Mouse (Mus musculus): ENCODE measurements at regions not wholly inside any gene's neighbourhood (a gene's known extent, or its start where the extent isn't known, plus 50 kb on each side); places are given as distances from the start of the nearest gene placed in this dataset.

DNA sequence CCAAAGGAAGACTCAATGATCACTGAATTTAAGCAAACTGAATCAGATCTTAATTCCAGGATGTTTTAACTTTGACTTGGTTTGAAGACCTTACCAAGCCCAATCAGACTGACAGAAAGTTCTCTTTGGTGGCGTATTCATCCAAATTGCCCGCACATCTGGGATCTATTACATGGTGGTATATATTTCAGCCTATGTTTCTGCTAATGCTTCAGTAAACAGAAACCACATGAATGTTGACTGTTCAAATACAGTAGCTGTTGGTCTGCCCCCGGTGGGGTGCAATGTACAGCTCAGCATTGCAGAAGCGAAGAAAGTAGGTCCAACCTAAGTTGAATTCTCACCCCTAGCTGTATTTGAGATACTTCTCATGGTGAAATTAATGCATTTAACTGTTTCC, 346.5 kb downstream of the Nuak1 start:
- ATAC-seq = no peak
- no peaks in the 10 kb centered on the region for H3K9me3 ChIP-seq
- H3K27me3 ChIP-seq (replicated peaks) = no peaks in the 10 kb centered on the region
- H3K27ac ChIP-seq = no peak overlapping the region
- 89% methylated on average over 4 of the region's 4 CpGs for WGBS
- no peak overlapping the region for H3K4me2 ChIP-seq (replicated peaks)
- no peak overlapping the region for H3K9ac ChIP-seq
- no peaks in the 10 kb centered on the region for H3K36me3 ChIP-seq
- H3K4me3 ChIP-seq (replicated peaks) = no peak overlapping the region
- no peaks in the 10 kb centered on the region for H3K4me1 ChIP-seq (replicated peaks)

DNA sequence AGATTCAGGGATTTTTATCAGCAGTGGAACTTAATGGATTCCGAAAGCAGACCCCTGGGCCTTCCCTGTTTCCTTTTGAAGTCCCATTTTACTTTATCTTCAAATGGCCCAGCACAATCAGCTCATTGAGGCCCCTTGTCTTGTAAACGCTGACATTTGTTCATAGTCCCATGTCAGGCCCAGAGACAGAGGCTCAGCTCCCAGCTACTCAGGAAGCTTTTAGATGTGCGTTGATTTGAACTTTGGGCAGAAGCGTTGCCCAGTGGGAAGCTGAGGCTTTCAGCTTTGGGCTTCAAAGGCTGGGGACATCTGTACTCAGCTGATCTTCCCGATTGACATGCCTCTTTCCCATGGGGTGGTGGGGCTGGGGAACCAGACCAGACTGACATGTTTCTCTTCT, 343.2 kb downstream of the Nuak1 start:
- Histone ChIP-seq H3K4me2 (replicated peaks) (no peak overlapping the region), H3K4me3 (replicated peaks) (no peak overlapping the region), H3K27ac (no peak overlapping the region), H3K27me3 (replicated peaks) (no peaks in the 10 kb centered on the region), H3K36me3 (no peaks in the 10 kb centered on the region), H3K9ac (no peak overlapping the region), H3K9me3 (no peaks in the 10 kb centered on the region), H3K4me1 (replicated peaks) (no peaks in the 10 kb centered on the region)
- WGBS = 43% methylated on average over 5 of the region's 5 CpGs
- ATAC-seq = no peak

DNA sequence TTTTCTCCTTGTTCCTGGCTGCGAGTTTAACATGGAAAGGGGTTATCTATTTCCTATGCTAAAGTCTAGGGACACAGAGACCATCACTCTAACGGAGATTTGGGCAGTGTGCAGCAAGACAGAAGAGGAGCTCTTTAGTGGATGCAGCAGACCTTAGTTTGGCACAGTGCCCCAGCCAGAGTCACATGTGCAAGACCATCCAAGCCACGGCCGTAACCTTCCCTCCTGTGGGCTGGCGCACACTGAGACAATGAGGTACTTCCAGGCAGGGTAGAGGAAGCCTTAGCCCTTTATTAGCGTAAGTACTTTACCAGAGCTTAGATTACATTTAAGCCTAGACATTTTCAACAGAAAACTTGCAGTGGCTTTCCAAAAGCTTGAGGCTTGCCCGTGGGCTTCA, 336.4 kb downstream of the Nuak1 start:
- Histone ChIP-seq H3K36me3 (no peaks in the 10 kb centered on the region), H3K27me3 (replicated peaks) (no peaks in the 10 kb centered on the region), H3K4me3 (replicated peaks) (no peak overlapping the region), H3K27ac (no peak overlapping the region), H3K4me2 (replicated peaks) (no peak overlapping the region), H3K9ac (no peak overlapping the region), H3K9me3 (no peaks in the 10 kb centered on the region), H3K4me1 (replicated peaks) (no peaks in the 10 kb centered on the region)
- 72% methylated on average over 7 of the region's 7 CpGs for WGBS
- ATAC-seq = no peak

DNA sequence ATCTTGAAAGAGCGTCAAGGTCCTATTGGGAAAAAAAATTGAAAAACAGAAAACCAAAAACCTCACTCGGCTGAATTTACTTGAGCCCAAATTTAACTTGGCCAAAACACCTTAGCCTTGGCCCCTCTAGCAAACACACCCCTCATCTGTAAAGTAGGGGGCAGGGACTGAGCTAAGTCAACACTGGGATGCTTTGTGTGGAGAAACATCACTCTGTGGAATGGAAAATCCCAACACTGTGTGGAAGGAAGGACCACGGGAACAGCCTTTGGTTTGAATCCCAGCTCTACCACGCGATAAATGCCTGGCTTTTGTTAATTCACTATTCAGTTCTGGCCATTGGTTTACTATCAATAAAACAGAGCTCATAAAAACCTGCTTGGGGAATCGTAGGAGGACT, 335.8 kb downstream of the Nuak1 start:
- H3K9me3 ChIP-seq = no peaks in the 10 kb centered on the region
- H3K36me3 ChIP-seq = no peaks in the 10 kb centered on the region
- H3K27me3 ChIP-seq (replicated peaks) = no peaks in the 10 kb centered on the region
- ATAC-seq = no peak
- no peaks in the 10 kb centered on the region for H3K4me1 ChIP-seq (replicated peaks)
- 76% methylated on average over 6 of the region's 6 CpGs for WGBS
- H3K4me3 ChIP-seq (replicated peaks) = no peak overlapping the region
- H3K4me2 ChIP-seq (replicated peaks) = no peak overlapping the region
- no peak overlapping the region for H3K9ac ChIP-seq
- no peak overlapping the region for H3K27ac ChIP-seq

DNA sequence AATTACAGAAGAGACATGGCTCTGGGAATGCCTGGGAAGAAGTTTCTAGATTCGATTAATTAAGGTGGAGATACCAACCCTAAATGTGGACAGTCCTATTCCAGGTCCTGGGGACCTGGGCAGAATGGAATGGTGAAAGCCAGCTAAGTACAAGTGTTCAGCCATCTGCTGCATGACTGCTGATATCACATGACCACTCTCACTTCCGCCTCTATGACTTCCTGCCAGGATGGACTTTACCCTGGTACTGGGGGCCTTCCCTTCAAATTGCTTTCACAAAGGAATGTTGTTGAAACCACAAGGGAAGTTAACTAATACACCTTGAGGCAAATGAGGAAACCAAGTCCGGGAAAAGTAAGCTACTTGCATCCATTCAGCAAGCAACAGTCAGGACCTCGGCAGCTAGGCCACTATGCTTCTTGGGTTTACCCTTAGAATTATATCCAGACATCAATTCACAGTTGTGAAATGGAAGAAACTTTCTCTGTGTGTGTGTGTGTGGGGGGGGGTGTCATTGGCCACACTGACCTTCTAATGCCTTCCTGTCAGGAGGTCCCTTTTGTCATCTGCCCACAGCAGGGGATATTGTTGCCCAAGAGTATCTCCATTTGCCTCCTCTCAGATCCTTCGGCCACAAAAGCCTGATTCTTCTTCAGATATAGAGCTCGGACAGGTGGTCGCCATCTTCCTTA, 330.6 kb downstream of the Nuak1 start:
- H3K27ac ChIP-seq = no peak overlapping the region
- no peaks in the 10 kb centered on the region for H3K36me3 ChIP-seq
- 72% methylated on average over 7 of the region's 7 CpGs for WGBS
- H3K9me3 ChIP-seq = no peaks in the 10 kb centered on the region
- H3K9ac ChIP-seq = no peak overlapping the region
- H3K27me3 ChIP-seq (replicated peaks) = no peaks in the 10 kb centered on the region
- ATAC-seq = peak; percentile 43; the same call in 1 of the 2 replicates
- no peaks in the 10 kb centered on the region for H3K4me1 ChIP-seq (replicated peaks)
- H3K4me3 ChIP-seq (replicated peaks) = no peak overlapping the region
- H3K4me2 ChIP-seq (replicated peaks) = no peak overlapping the region

DNA sequence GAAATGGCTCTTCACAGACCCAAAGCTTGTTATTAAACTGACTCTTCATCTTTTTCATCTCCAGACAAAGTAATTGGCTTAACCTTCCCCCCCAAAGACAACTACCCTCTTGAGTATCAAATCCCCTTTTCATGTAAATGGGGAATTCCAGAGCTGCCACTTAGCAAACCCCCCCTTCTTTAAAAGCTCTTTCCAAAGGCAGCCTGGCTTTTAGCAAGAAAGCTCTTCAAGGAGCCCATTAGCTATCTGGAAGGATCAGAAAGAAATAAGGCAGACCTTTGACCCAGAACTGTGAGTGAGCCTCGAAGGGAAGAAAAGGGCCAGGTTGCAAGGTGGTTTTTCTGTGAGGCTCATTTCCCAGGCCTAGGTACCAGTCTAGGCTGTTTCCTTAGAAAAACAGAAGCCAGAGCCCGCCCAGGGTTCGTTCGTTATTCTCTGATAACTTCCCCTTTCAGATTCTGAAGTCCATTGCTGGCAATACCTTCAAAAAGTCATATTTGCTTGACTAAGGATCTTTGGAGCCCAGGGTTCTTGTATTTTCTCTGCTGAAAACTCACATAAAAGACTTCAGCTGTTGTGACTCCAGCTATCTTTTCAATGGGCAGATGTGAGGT, 329.9 kb downstream of the Nuak1 start:
- no peaks in the 10 kb centered on the region for H3K36me3 ChIP-seq
- H3K9me3 ChIP-seq = no peaks in the 10 kb centered on the region
- H3K4me1 ChIP-seq (replicated peaks) = no peaks in the 10 kb centered on the region
- H3K4me3 ChIP-seq (replicated peaks) = no peak overlapping the region
- no peak overlapping the region for H3K9ac ChIP-seq
- 54% methylated on average over 4 of the region's 4 CpGs for WGBS
- H3K27me3 ChIP-seq (replicated peaks) = no peaks in the 10 kb centered on the region
- H3K27ac ChIP-seq = no peak overlapping the region
- ATAC-seq = no peak
- no peak overlapping the region for H3K4me2 ChIP-seq (replicated peaks)

DNA sequence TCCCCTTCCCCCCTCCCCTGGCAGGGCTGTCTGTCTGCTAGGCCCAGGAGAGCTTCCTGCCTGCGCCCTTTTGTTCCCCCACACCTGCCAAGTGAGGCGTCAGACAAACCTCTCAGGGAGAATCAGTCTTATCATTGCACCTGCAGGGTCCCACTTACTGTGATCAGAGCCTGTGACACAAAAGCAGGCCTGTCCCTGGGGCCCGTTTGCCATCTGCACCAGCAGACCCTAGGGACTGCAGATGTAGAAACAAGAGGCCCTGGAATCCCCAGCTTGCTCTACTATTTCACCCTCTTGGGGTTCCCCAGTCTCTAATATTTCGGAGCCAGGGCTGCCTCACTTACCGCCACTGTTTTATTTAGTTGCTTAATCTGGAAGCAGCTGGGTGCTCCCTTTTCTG, 328.9 kb downstream of the Nuak1 start:
- Histone ChIP-seq H3K4me1 (replicated peaks) (no peaks in the 10 kb centered on the region), H3K9ac (no peak overlapping the region), H3K27ac (no peak overlapping the region), H3K9me3 (no peaks in the 10 kb centered on the region), H3K4me2 (replicated peaks) (no peak overlapping the region), H3K27me3 (replicated peaks) (no peaks in the 10 kb centered on the region), H3K4me3 (replicated peaks) (no peak overlapping the region), H3K36me3 (no peaks in the 10 kb centered on the region)
- ATAC-seq = no peak
- 61% methylated on average over 5 of the region's 5 CpGs for WGBS

DNA sequence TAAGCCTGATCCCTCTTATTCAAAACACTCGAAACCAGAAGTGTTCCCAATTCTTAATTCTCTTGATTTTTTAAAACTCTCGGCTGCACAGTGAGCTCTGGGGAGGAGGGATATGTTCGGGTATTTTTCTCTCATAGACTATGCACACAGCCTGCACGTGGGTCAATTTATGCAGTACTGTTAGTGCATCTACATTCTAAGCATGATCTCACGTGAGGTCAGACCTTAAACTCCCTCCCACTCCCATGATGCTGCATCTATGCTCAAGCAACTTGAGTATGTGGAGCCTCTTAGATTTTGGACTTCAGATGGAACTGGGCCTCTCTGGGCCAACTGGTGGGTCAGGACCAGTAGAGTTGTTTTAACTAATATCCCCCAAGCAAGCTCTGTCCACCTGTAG, 328.5 kb downstream of the Nuak1 start:
- Histone ChIP-seq H3K36me3 (no peaks in the 10 kb centered on the region), H3K4me2 (replicated peaks) (no peak overlapping the region), H3K4me3 (replicated peaks) (no peak overlapping the region), H3K27ac (no peak overlapping the region), H3K9ac (no peak overlapping the region), H3K4me1 (replicated peaks) (no peaks in the 10 kb centered on the region), H3K27me3 (replicated peaks) (no peaks in the 10 kb centered on the region), H3K9me3 (no peaks in the 10 kb centered on the region)
- ATAC-seq = no peak
- 75% methylated on average over 5 of the region's 5 CpGs for whole genome bisulfite sequencing

DNA sequence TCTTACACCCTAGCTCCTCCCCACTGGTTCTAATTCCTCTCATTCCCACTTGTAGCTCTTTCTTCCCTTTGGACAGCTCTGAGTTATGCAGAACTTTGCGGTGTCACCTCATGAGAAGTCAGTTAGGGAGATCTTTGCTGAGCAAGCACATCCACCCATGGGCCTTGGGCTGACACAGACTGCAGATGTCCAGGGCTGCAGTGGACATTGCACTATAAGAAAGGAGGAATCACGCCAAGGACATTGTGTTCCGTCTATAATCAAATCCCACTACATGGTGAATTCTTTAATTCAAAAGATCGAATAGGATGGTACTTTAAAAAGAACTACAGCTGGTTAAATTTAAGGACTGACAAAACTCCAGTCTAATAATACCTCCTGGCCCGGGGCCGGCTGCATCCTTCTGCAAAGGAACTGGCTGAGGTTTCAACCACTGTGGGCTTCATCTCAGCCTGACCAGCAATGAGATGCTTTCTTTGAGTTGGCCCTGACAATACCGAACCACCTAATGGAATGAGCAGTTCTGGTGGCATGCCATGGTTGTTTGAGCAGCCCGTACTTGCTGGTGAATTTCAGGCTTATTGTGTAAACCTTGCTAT, 320.3 kb downstream of the Nuak1 start:
- 84% methylated on average over 8 of the region's 8 CpGs for WGBS

DNA sequence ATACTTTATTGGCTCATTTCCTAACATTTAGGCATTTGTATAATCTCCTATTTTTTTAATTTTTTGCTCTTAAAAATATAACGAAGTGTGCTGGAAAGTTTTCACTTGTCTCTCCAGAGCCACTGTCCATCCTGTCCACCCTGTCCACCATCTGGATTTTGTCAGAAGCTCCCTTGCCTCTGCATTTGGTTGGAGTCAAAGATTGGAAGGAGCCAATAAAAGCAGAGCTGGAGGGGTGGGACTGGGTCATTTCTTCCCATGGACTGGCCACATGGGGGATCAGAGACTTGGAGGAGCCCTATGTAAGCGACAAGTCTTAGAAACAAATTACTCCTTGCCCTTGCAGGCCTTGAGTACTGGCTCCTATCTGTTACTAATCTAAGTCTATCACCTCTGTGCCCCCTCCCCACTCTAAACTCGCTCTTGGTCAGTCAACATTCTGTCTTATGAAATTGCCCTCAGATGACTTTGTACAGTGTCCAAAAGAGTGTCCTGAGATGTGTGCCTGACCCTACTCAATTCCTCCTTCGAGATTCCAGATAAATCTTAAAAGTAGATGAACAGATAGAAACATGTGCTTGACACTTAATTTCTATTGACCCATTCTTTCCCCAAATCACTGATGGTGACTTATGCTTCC, 303.3 kb downstream of the Nuak1 start:
- H3K27me3 ChIP-seq (replicated peaks) = no peaks in the 10 kb centered on the region
- H3K36me3 ChIP-seq = no peaks in the 10 kb centered on the region
- H3K4me1 ChIP-seq (replicated peaks) = no peaks in the 10 kb centered on the region
- no peak for ATAC-seq
- H3K4me2 ChIP-seq (replicated peaks) = no peak overlapping the region
- H3K9ac ChIP-seq = no peak overlapping the region
- H3K27ac ChIP-seq = no peak overlapping the region
- WGBS = 77% methylated on average over 4 of the region's 4 CpGs
- no peak overlapping the region for H3K4me3 ChIP-seq (replicated peaks)
- H3K9me3 ChIP-seq = no peaks in the 10 kb centered on the region

More for the DNA sequence above, 320.3 kb downstream of the Nuak1 start:
- Histone ChIP-seq H3K9me3 (no peaks in the 10 kb centered on the region), H3K27ac (no peak overlapping the region), H3K9ac (no peak overlapping the region), H3K27me3 (replicated peaks) (no peaks in the 10 kb centered on the region), H3K4me1 (replicated peaks) (no peaks in the 10 kb centered on the region), H3K36me3 (no peaks in the 10 kb centered on the region), H3K4me2 (replicated peaks) (no peak overlapping the region), H3K4me3 (replicated peaks) (no peak overlapping the region)
- ATAC-seq = no peak

DNA sequence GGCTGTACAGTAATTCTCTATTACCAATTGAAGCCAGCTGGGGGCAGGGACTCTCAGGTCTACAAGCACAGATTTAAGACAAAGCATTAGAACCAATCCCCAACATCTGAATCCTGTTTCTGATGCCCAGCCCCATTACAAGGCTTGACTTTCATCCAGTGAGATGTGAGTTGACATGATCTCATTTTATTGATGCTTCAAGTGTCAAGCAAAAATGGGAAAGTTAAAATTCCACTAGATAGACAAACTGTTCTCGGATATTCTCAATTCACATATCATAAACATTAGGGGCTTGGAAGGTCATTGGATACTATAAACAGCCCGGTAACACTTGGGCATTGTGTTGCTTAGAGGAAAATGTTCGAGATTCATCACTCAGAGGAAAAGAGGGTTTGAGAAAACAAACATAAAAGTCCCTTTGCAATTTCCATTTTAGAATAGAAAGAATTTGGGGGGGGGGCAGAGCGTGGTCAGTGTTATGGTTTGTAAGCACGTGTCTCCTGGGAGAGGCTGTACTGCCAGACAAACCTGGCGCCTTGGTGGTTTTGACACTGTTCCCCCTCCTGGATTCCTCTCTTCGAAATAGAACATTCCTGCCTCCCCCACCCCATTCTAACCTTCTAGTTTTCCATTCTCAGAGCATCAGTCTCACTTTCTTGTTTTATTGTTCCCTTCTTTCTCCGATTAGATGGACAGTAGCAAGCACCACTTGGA, 297.5 kb downstream of the Nuak1 start:
- WGBS = 44% methylated on average over 8 of the region's 8 CpGs
- H3K9me3 ChIP-seq = no peaks in the 10 kb centered on the region

DNA sequence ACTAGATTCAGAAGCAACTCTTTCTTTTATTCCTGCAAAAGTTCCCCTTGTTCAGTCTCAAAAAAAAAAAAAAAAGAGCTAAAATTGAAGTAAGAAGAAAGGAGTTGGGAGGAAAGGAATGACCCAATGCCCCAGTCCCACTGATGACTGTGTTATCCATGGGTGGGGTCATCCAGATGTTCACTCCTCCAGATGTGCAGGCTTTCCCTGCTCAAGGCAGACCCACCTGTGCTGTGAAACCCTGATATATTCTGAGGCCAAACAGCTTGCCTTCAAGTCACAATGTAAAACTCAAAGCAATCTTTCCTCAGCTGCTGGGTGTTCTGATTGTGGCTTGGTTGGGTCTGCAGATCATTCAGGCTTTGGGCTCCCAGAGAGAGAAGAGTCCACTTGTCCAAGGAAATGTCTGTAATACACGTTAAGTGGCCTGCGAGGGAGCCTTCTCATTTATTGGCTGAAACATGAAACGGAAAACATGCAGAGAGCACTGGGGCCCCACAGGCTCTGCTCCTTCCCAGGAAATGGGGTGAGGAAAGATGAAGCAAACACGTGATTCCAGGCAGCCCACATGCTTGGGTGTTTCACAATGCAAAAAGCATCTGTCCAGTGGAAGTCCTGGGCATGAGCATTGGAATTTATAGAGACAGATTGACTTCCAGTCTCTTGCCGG, 296.6 kb downstream of the Nuak1 start:
- H3K4me3 ChIP-seq (replicated peaks) = no peak overlapping the region
- no peak overlapping the region for H3K9ac ChIP-seq
- H3K9me3 ChIP-seq = no peaks in the 10 kb centered on the region
- H3K4me1 ChIP-seq (replicated peaks) = no peaks in the 10 kb centered on the region
- H3K36me3 ChIP-seq = no peaks in the 10 kb centered on the region
- no peak overlapping the region for H3K4me2 ChIP-seq (replicated peaks)
- 24% methylated on average over 5 of the region's 5 CpGs for WGBS
- H3K27ac ChIP-seq = no peak overlapping the region
- no peaks in the 10 kb centered on the region for H3K27me3 ChIP-seq (replicated peaks)
- ATAC-seq = no peak

More for the DNA sequence above, 297.5 kb downstream of the Nuak1 start:
- no peak overlapping the region for H3K9ac ChIP-seq
- no peaks in the 10 kb centered on the region for H3K27me3 ChIP-seq (replicated peaks)
- H3K27ac ChIP-seq = no peak overlapping the region
- no peak overlapping the region for H3K4me3 ChIP-seq (replicated peaks)
- H3K4me1 ChIP-seq (replicated peaks) = no peaks in the 10 kb centered on the region
- H3K36me3 ChIP-seq = no peaks in the 10 kb centered on the region
- H3K4me2 ChIP-seq (replicated peaks) = no peak overlapping the region
- no peak for ATAC-seq
